Mouse (Mus musculus) kidney, adult 2 months (tissue): Measurements from ENCODE around the gene Rpl36-ps4.

Experiments
- CTCF ChIP-seq: fragments of 200-500 bp; conservative IDR thresholded peaks from 2 replicates; pipeline ENCODE4 v1.5.1; 2011; ENCODE audit warnings: low read depth, mild to moderate bottlenecking, control low read depth, low read length, moderate library complexity, mixed read lengths; ENCODE audit not compliant: insufficient read depth, insufficient read length
- POLR2A ChIP-seq: fragments of 200-500 bp; IDR thresholded peaks from one replicate; pipeline ENCODE4 v1.6.1; 2011; ENCODE audit warnings: low read depth, low read length, control low read depth

DNA sequence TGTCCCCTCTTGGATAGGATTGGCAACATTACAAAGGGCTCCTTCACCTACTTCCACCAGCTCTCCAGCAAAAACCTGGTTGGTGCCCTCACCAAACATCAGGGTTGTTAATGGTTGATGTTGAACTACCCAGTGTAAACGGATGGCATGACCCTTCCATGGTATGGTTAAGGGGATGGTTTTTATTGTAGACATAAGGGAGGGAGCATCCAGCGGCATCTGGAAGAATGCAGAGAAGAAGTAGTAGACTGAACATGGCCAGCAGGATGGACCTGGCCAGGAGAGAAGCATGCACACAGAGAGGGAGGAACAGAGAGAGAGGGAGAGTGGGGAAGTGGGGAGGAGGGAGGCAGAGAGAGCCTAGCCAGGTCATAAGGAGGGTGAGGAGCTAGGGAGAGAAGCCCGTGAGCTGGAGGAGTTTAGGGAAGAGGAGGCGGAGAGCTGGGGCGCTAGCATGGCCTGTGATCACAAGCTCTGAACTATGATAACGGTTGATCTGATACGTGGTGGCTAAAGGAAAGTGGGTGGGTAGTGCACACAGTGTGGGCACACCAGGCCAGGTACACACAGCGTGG, 45.3 kb upstream of the Rpl36-ps4 start:
- TF ChIP-seq CTCF = no peak
- no peak for TF ChIP-seq POLR2A
